Mouse (Mus musculus) hematopoietic stem cell, adult 5-6 weeks (primary cell): ENCODE data around the gene Gm21750. TPM values are rescaled to one million over a fixed set of nuclear protein-coding genes. Genes with fewer than 3 reads are reported as not detected.

ENCODE experiments used
- total RNA-seq: library from RNA; stranded (forward); fragments of 172-1452, 232-1000 nt; gene quantifications from 2 replicates; pipeline ENCODE4 v1.2.3, GENCODE M21; 2017

Gene Gm21750
- total RNA-seq, 1 experiment from 2014 or later = not detected

Other genes starting within 250 kb of the Gm21750 start
- gene Med4, start 151.2 kb upstream of the Gm21750 start, total RNA-seq = 67.7 and 74.9 TPM in 2 replicates
- gene Sucla2, start 135.9 kb upstream of the Gm21750 start, total RNA-seq = 95.2 and 141 TPM in 2 replicates
- gene Nudt15, start 113.0 kb upstream of the Gm21750 start, total RNA-seq = 5.3 and 6.8 TPM in 2 replicates